Mouse (Mus musculus) heart, postnatal 0 days (tissue): ENCODE data around the gene Thpo.

ENCODE experiments used
- CTCF ChIP-seq: IDR thresholded peaks from 2 replicates; pipeline ENCODE4 v1.5.1; 2016; ENCODE audit warnings: antibody characterized with exemption, control low read depth, low read depth
- EP300 ChIP-seq: IDR thresholded peaks from 2 replicates; pipeline ENCODE4 v1.6.1; 2016; ENCODE audit warnings: antibody characterized with exemption, low read depth

DNA sequence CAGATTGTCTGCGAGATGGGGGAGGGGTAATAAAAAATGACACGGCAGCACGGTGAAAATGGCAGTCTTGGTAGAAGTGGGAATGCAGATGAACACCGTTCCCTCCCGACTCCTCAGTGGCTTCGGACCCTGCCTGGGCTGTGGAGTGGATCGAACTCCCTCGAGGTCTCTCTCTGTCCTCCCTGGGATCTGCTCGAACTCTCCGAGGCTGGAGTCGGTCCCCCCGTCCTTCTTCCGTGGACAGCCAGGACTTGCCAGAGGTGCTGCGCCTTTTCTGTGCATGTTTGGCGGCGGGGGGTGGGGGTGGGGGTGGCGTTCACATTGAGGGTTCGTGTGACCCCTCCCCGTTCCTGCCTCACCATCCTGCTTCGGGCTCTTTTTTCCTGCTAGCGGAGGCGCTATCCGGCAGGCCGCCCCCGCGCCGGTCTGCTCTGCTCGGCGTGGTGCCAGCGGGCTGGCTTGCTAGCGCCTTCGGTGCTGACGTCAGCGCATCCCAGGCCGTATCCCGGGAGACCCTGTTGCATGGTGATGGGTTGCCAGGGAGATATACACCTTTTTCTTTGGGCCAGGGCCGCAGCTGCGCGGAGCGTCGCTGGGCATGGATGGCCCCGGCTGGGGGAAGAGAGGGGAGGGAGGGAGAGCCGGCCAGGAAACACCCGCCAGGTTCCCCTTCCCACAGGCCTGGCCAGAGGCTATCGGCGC lies 38.5 kb downstream of the Thpo start:
- peak; percentile 16; the same call in 1 of the 2 replicates for TF ChIP-seq EP300
- no peak for TF ChIP-seq CTCF
